Mouse (Mus musculus) c-Kit-positive CD71-positive TER-119-positive erythroid progenitor cells, embryonic 14.5 days (primary cell): ENCODE data around the gene Acly.
"Not testable (repeated sequence)": the region's sequence is repeated elsewhere in the genome, so short reads cannot be mapped to it uniquely, and the experiment has no call there.

Experiments
- DNase-seq: peaks from one replicate; pipeline ENCODE4 v3.0.0-alpha.2; 2013; ENCODE audit warnings: low spot score

Gene Acly

DNA sequence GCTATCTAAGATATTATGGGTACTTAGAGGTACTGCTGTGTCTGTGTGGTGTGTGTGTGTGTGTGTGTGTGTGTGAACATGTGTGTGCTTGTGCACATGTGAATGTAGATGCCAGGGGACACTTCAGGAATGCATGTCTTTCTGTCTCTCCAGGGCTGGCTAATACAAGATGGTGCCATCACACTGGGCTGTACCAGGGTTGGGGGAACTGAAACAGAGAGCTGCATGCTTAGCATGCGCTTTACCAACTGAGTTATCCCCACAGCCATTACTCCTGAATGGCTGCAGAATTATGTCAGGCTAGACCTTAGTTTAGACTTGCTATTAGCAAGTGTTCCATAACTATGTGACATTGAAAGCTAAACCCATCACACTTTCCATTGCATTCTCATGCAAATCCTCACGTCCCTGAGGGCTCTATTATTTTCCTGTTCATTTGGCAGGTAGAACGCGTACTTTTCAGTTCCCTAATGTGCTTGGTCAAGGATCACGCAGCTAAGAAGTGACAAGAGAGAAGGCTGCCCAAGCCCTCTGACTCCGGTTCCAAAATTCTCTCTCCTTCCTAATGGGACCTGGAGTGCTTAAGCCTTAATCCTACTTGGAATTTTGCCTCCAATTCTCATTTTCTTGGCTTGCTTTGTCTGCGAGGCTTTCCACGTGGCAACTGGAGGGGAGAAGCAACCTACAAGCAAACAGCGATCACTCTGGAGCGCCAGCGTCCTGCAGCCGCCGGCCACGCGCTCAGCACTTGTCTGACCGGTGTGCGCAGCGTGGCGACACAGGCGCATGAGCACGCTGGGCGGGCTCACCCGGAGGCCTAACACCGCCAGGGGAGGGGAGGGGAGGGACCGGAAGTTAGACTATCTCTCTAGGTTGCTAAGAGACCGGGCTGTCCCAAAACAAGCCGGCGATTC, 17.3 kb upstream of the Acly start, which contains the start of gene Ttc25:
Gene Ttc25, plus strand, starts transcription at position 776 of the 914 bp plus-strand sequence.
- peak; percentile 81 for DNase-seq

DNA sequence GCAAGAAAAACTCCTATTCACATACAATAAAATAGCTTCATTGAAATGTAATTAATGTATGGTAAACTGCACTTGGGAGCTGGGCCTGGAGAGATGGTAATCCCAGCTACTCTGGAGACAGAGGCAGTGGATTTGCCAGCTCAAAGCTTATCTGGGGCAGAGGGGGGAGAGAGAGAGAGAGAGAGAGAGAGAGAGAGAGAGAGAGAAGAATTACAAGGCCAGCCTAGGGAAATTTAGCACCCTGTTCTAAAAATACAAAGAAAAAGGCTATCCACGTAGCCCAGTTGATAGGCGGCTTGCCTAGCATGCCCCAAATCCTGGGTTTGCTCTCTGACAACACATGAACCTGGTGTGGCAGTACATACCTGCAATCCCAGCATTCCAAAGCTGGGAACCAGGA, 13.8 kb upstream of the Acly start:
- no peak for DNase-seq

DNA sequence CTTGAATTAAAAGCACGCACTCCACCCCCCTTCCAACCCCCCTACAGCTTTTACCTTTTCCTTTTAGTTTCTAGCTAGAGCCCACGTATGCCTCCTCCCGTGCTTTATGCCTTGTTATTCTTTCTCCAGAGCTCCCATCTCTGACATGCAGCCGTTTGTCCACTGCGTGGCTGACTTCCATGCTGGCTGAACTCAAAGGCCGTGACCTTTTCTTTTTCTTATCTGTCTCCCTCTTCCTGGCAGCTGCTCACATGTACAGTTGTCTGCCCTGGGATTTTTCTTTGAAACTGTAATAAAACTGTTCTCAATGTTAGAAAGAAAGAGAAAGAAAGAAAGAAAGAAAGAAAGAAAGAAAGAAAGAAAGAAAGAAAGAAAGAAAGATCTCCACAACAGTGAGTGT, 13.2 kb upstream of the Acly start:
- DNase-seq, result no peak

DNA sequence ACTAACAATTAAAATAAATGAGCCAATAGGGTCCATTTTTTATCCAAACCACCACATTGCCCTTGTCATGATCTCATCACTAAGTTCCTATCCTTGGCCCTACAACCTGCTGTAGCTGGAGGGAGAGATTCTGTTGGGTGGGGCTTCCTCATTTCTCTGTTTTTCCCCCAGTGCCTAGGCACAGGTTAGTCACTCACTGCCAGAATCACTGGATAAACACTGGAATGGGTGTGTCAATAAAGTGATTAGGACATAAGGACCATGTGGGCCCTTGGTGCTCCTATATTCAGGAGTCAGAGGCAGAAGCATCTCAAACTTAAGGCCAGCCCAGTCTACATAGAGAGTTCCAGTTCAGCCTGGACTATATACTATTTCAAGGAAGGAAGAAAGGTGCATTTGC, 8.7 kb upstream of the Acly start:
- no peak for DNase-seq

DNA sequence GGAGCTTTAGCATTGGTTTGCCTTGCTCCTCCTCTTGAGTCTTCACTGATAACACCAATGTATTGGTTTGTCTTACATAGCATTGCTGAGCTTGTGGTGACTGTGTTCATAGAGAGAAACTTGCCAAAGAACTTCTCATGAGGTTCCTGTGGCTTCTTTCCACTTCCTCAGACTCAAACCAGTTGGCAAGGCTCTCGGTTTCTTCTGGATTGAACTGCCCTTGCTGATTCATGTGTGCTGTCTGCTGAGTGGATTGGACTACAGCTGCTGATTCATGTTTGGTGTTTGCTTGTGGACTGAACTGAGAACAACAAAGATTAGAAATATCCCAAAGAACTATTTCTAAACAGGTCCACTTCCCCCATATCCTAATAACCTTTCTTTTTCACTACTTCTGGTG, 8.2 kb upstream of the Acly start:
- no peak for DNase-seq

DNA sequence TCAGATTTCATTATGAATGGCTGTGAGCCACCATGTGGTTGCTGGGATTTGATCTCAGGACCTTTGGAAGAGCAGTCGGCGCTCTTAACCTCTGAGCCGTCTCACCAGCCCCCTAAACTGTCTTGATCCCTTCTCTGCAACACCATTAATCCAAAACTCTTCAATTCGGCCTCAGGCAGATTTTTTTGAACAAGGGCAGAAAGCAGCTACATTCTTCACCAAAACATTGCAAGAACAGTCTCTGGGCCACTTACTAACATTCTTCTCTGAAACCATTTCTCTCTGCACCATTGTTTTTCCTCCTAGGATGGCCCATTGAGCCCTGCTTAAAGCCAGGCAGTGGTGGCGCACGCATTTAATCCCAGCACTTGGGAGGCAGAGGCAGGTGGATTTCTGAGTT, 7.0 kb upstream of the Acly start:
- not testable (repeated sequence) for DNase-seq

DNA sequence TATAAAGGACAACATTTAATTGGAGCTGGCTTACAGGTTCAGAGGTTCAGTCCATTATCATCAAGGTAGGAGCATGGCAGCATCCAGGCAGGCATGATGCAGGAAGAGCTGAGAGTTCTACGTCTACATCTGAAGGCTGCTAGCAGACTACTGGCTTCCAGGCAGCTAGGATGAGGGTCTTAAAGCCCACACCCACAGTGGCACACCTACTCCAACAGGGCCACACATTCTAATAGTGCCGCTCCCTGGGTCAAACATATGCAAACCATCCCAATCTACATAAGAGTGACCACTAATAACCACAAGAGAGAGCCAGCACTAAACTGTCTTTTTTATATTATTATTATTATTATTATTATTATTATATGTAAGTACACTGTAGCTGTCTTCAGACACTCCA, 6.6 kb upstream of the Acly start:
- not testable (repeated sequence) for DNase-seq

DNA sequence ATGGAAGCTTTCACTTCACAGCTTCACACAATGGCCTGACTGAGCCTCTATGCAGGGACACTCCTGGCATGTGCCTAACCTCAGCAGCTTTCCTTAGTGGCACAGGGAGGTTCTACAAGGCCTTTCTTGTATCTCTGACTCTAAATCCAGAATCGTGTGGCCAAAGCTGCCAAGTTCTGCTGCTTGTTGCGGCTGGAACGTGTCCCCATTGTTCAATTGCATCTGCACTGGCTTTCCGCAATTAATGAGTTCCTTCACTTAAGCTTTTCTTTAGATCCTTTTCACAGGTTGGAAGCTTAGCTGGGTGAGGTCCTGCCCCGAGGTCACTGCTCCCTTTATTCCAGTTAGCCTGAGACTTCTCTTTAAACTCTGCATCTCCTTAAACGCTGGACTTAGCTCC, 6.1 kb upstream of the Acly start:
- no peak for DNase-seq

DNA sequence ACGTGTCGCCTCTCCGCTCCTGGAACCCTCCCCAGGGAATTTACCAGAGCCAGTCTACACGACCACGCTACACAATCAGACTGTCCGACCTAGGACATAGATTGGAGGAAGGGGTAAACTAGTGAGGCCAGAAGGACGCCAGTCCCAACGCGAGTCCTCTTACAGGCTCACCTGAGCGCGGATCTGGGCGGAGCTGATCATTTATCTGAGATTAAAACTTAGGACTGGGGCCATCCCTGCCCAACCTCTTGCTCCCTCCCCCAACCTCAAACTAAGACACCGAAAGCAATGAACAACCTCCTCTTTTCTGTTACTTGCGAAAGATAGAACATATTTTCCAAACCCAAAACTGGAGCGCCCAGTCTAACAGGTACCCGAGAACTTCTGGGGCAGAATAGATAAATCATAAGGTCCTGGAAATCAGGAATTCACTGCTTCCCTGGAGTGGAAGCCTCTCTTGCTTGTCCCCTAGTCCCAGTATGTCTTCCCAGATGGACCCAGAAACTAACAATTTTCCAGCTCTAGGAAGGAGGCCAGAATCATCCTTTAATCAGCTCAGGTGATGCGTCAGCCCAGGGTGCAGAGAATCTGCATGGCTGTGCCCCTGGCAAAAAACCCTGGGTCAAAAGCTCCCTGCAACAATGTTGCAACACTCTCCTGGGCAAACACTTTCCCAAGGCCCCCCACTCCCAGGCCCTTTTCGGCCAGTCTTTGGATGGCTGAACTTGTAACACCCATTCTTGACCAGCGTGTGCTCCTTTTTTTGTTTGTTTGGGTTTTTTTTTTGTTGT, 770 bp upstream of the Acly start:
- DNase-seq, result no peak

DNA sequence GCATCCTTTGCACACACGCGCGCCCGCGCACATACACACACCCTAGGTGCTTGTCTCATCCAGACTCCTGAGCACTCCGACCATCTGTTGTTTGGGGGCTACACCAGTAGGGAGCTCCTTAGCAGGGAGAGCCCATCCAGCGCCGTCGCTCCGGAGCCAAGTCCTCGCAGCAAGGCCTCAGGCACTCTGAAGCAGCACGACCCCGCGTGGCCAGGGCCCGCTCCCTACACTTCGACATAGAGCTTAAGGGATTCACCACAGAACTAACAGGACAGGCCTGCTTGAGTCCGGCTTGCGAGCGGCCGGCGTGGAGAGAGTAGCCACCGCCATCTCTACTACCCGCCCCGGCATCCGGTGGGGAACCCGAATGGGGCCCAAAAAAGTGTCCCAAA, 738 bp downstream of the Acly start:
- DNase-seq, result peak; percentile 56

DNA sequence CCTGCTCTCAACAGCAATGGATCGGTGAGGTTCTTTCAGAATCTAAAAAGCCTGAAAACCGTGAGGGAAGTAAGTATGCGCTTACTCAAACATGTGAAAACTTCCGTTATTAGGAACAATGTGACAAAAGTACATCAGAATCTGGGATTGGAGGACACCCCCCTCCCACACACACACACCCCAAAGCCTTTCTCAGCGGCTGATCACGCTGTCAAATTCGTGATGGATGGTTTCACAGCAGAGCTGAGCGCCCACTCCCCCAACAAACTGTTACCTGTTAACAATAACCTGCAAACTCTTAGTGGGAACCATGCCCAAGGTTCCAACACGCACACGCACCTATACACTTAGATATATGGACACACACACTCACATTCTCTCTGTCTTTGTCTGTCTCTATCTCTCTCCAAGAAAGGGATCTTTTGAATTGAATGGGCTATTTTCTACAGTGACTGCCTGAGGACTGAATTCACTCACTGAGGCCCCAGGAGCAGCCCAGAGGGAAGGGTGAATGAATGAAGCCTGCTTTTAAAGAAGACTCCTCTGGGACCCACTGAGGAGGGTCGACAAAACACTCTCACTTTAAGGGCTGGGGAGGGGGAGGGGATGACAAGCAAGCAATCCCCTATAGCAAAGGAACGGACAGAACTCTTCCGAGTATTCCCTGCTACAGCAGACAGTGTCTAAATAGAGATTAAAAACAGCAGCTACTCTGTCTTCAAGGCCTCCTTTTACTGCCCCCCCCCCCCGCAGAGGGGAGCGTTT, 1.6 kb downstream of the Acly start:
- no peak for DNase-seq

DNA sequence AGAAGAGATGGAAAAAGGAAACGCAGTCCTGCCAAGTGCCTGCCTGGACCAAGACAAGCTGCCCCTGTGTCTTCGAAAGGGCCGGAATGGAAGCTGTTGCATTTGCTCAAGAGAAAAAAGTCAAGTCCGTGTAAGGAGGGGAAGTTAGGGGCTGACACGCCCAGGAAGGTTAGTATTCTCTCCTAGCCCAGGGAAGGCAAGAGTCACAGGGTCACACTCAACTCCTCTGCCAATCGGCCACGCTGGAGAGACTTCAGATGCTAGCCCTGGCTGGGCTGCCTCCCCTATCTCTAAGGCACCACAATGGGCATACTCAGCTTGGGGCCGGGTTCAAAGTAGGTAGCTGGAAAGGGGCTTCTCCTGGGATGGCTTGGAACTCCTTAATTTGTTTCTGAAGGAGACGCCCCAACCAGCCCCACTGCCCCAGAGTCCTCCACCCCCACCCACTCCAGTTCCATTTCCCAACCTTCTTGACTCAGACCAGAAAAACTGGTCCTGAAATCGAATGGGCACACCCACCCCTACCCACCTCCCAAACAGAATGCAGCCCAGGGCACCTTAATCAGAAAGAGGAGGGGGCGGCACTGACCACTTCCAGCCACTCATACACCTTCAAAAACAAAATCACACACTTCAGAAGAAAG, 2.7 kb downstream of the Acly start:
- DNase-seq, result no peak

DNA sequence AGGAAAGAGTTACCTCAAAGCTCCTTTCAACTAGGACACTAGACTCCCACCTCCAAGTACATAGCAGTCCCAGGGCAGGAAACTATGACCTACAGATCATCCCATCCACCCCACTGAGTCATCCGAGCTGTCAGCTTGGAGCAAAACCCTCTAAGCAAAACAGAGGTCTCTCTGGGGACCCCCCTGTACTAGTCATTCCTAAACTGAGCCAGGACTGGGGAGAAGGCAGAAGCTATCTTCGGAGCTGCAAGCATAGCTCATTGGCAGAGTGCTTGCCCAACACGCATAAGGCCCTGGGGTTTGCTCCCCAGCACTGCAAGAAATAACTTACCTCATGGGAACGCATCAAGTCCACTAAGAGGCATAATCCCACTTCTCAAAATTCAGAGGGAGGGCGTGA, 3.4 kb downstream of the Acly start:
- no peak for DNase-seq

DNA sequence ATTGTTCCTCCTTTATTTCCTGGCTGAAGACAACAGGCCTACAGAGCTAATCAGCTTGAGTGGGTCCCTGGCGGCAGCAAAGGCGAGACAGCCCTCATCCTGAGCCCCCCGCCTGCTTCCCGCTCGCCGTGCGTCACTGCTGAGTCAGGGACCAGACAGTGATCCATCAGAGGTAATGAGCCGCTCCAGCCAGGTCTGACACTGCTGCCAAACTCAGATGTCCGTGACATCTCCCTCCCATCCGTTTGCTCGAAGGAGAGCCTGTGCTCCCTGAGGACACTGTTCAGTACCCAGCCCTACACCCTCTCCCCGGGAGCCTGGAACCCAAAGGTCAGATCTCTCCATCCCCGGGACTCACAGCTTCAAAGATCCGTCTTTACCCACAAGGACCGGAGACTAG, 7.0 kb downstream of the Acly start:
- no peak for DNase-seq

DNA sequence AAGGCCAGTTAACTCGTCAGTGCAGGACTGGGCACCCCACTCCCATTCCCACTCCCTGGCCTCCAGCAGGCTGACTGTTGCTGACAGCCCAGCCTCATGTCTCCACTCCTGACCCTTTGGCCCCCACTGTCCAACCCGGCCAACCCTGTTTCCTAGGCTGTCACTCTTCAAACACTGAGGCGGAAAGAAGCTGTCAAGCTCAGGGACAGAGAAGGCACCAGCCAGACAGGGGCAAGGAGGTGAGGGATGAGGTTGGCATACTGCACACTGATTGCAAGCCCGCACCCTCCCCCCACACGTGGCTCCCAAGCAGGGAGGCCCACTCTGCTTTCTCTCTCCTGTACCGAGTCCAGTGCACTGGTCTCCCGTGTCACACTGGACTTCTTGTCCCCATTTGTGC, 8.6 kb downstream of the Acly start:
- no peak for DNase-seq

DNA sequence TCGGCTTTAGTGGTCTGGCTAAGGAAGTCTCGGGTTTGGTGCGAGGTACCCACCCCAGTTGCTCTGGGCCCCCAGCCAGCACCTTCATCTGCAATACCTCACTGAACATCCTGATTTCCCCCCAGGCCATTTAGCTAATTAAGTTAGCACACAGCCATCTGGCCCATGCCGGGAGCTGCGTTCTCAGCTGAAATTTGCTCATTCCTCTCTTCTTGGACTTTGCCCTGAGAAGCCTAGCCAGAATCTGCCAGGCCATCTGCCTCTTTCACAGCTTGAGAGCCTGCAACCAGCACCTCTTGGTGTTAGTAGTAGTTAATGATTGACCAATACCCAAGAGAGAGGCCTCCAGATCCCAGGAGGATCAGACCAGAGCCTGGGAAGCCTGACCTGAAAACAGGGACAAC, 9.6 kb downstream of the Acly start:
- no peak for DNase-seq

DNA sequence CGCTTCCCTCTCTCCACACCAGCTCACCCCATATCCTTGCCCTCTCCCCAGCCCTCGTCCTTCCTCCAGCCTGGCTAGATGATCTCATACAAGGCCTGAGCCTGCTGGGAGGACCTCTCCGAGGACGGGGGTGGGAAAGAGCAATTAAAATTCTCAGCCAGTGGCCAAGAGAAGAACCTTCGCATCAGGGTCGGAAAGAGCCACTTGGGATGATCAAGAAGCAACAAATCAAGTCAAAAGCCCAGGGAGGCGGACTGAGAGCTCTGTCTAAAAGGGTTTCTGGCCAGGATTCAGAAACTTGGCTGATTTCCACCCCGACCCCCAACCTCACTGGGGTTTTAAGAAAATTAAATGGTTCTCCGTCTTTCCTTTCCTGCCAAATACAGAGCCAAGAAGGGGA, 11.5 kb downstream of the Acly start:
- no peak for DNase-seq

DNA sequence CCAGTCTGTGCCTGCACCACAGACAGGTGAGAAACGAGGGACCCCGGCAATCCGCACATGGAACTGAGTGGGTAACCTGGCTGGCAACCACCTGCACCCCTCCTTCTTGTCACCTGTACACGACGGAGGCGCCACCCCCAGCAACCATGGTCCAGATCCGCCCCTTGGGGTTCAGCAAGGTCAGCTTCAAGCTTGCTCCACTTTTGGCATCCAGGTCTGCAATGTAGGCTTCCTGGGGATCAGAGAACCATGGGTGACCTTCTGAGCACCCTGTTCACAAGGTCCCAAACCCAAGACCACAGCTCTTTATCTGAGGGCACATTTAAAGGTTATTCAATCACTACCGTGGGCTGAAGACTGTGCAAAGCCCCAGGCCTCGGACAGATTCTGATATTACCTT, 12.0 kb downstream of the Acly start:
- no peak for DNase-seq

DNA sequence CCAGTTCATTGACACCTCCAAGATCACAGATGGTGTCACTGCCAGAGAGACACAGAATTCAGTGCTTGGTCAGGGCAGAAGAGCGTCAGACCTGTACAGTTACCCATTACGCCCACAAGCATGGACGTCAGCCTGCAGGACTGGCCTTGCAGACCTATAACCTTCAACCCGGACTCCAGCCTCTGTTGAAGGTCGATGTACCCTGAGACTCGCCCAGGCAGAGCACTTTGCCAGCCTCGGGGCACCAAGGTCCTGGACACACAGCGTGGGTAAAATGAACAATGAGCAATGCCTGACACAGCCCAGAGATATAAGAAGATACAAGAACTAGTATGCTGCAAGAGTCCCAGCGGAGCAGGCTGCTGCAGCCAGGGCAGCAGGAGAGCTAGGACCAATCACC, 12.7 kb downstream of the Acly start:
- no peak for DNase-seq

DNA sequence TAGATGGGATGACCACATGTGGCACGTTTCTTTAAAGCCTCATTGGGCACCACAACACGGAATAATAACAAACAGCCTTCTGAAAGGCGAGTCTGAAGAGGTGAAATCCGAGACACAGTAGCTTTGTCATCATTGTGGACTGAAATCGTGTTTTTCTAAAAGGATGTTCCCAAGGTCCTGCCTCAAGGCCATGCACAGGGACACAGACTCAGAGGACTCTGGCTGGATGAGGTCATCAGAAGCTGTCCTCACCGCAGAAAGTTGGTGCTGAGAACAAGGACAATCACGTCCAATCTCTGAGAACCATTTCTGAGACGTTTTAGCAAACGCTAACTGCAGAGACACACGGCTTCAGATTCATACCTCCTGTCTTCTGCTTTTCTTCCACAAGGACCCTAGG, 14.1 kb downstream of the Acly start:
- DNase-seq, result no peak

DNA sequence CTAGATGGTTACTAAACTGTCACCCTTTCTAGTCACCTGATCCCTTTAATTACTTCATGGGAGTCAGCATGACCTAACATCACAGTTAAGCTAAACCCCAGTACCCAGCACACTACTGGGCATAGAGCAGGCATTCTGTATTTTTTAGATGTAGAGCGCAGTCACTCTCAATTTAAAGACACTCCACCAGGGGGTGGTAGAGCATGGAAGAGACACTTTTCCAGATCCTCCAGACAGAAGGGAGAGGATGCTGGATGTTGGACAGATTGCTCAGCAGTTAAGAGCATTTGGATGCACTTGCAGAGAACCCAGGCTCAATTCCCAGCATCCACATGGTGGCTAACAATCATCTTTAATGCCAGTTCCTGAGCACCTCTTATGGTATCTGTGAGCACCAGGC, 15.4 kb downstream of the Acly start:
- no peak for DNase-seq

DNA sequence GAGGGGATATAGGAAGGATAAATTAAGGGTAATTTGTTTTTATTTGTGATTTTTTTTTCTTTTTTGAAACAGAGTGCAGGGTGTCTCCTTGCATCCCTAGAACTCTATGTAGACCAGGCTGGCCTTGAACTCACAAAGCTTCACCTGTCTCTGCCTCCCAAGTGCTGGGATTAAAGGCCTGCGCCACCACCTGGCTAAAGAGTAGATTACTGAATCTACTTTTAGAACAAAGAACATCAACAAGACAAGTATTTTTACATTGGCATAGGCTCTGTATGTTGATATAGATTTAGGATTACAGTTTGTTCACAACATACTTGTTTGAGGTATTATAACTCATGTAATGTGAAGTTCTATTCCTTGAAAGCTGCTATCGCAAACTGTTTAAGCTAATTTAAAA, 17.2 kb downstream of the Acly start:
- no peak for DNase-seq
